Mouse (Mus musculus) heart, postnatal 10 days (tissue): ENCODE data around the gene Rad51. TPM values are rescaled to one million over a fixed set of nuclear protein-coding genes. Genes with fewer than 3 reads are reported as not detected.

Experiments
- DNase-seq, 2 experiments: peaks; one replicate each; pipeline ENCODE4 v3.0.0; 2021
- intact Hi-C: fragments of 180-260 bp; cut with DNase I; formaldehyde crosslinking; loops from one replicate; pipeline ENCODE4 v1.15.1; 2025
- total RNA-seq, 2 experiments: library from RNA; stranded (reverse); gene quantifications; 2 replicates each; pipeline ENCODE4 v1.2.3; 2021

Rad51 gene
- total RNA-seq, 2 experiments from 2014 or later = 4.7 to 6.6 TPM

- intact Hi-C loops = no loop called here
- DNase-seq = no peak
These were observed 50.5 kb downstream of the Rad51 start for GRCm38 (mm10) chr2:119163135-119163534.

- no peak for DNase-seq
- intact Hi-C loops = no loop called here
These were observed 51.4 kb downstream of the Rad51 start for GRCm38 (mm10) chr2:119163999-119164398.

- DNase-seq = no peak
- intact Hi-C loops = no loop called here
These were observed 52.8 kb downstream of the Rad51 start for GRCm38 (mm10) chr2:119165401-119165800.

GRCm38 (mm10) chr2:119166901-119167865 lies 54.6 kb downstream of the Rad51 start, which contains the start of gene Gchfr:
Gene Gchfr, plus strand, starts transcription at chr2:119167773.
- peak; percentile 73 to 78 for DNase-seq
- intact Hi-C loops = no loop called here

- intact Hi-C loops = no loop called here
- DNase-seq = no peak
These were observed 55.3 kb downstream of the Rad51 start for GRCm38 (mm10) chr2:119167866-119168256.

GRCm38 (mm10) chr2:119170282-119170681 lies 57.7 kb downstream of the Rad51 start:
- no peak for DNase-seq
- intact Hi-C loops = no loop called here

GRCm38 (mm10) chr2:119171574-119171973 lies 59.0 kb downstream of the Rad51 start:
- peak; percentile 44 to 59 for DNase-seq
- intact Hi-C loops = no loop called here

- intact Hi-C loops = no loop called here
- DNase-seq = no peak
These were observed 59.9 kb downstream of the Rad51 start for GRCm38 (mm10) chr2:119172446-119172845.

GRCm38 (mm10) chr2:119172862-119173576 lies 60.4 kb downstream of the Rad51 start:
- peak; percentile 87 to 90 for DNase-seq
- intact Hi-C loops = no loop called here

- intact Hi-C loops = no loop called here
- DNase-seq = peak; percentile 38 to 52
These were observed 61.5 kb downstream of the Rad51 start, which contains the start of gene Gm14137 for GRCm38 (mm10) chr2:119173991-119174651. Gene Gm14137, plus strand, starts transcription at chr2:119174509.

GRCm38 (mm10) chr2:119174866-119175265 lies 62.3 kb downstream of the Rad51 start:
- no peak for DNase-seq
- intact Hi-C loops = no loop called here

GRCm38 (mm10) chr2:119175614-119176013 lies 63.0 kb downstream of the Rad51 start:
- no peak for DNase-seq
- intact Hi-C loops = no loop called here

- DNase-seq = no peak
- intact Hi-C loops = no loop called here
These were observed 64.2 kb downstream of the Rad51 start for GRCm38 (mm10) chr2:119176761-119177160.

- DNase-seq = no peak
- intact Hi-C loops = no loop called here
These were observed 64.9 kb downstream of the Rad51 start for GRCm38 (mm10) chr2:119177384-119177939.

GRCm38 (mm10) chr2:119182914-119183313 lies 70.3 kb downstream of the Rad51 start:
- DNase-seq = no peak
- intact Hi-C loops = no loop called here

GRCm38 (mm10) chr2:119189029-119189710 lies 76.6 kb downstream of the Rad51 start:
- intact Hi-C loops = loop anchor here (2.0 to 5.0 kb wide), 3 partner anchors 32 to 87 kb away; partner anchors contain the start of gene Rmdn3
- DNase-seq = peak; percentile 88 to 94

- intact Hi-C loops = loop anchor here (1.0 kb wide), 1 partner anchor 152 kb away; no protein-coding TSS in a partner anchor
- no peak for DNase-seq
These were observed 78.4 kb downstream of the Rad51 start for GRCm38 (mm10) chr2:119190969-119191368.

GRCm38 (mm10) chr2:119194140-119194539 lies 81.5 kb downstream of the Rad51 start:
- DNase-seq = peak; percentile 38 to 39
- intact Hi-C loops = no loop called here

GRCm38 (mm10) chr2:119196316-119197108 lies 83.9 kb downstream of the Rad51 start:
- no peak for DNase-seq
- intact Hi-C loops = no loop called here
